Mouse (Mus musculus): ENCODE measurements around the gene Tspan3.

The Tspan3 gene

GRCm38 (mm10) chr9:56165377-56165776 lies at the start of gene Tspan3:
Gene Tspan3, minus strand, starts transcription at chr9:56165477.
- DNase-seq (ENCODE audit: low spot score in 2 of 2): no peak

- peak; percentile 78 to 84 for DNase-seq (ENCODE audit: low spot score in 2 of 2)
These were observed 48.4 kb upstream of the Tspan3 start for GRCm38 (mm10) chr9:56213451-56214291.

GRCm38 (mm10) chr9:56208817-56209216 lies 43.5 kb upstream of the Tspan3 start:
- DNase-seq (ENCODE audit: low spot score in 2 of 2): no peak

GRCm38 (mm10) chr9:56207516-56207915 lies 42.2 kb upstream of the Tspan3 start:
- no peak for DNase-seq (ENCODE audit: low spot score in 2 of 2)

- no peak for DNase-seq (ENCODE audit: low spot score in 2 of 2)
These were observed 41.8 kb upstream of the Tspan3 start for GRCm38 (mm10) chr9:56207083-56207482.

- no peak for DNase-seq (ENCODE audit: low spot score in 2 of 2)
These were observed 40.1 kb upstream of the Tspan3 start for GRCm38 (mm10) chr9:56205336-56205735.

- DNase-seq (ENCODE audit: low spot score in 2 of 2): no peak
These were observed 39.0 kb upstream of the Tspan3 start for GRCm38 (mm10) chr9:56204316-56204715.

GRCm38 (mm10) chr9:56200645-56201314 lies 35.5 kb upstream of the Tspan3 start:
- DNase-seq (ENCODE audit: low spot score in 2 of 2): peak; percentile 87 to 92

- no peak for DNase-seq (ENCODE audit: low spot score in 2 of 2)
These were observed 34.9 kb upstream of the Tspan3 start for GRCm38 (mm10) chr9:56200200-56200599.

GRCm38 (mm10) chr9:56196921-56197320 lies 31.6 kb upstream of the Tspan3 start:
- DNase-seq (ENCODE audit: low spot score in 2 of 2): no peak

- no peak for DNase-seq (ENCODE audit: low spot score in 2 of 2)
These were observed 29.9 kb upstream of the Tspan3 start for GRCm38 (mm10) chr9:56195193-56195592.

- no peak for DNase-seq (ENCODE audit: low spot score in 2 of 2)
These were observed 26.5 kb upstream of the Tspan3 start for GRCm38 (mm10) chr9:56191498-56192455.

GRCm38 (mm10) chr9:56180118-56180781 lies 15.0 kb upstream of the Tspan3 start:
- no peak for DNase-seq (ENCODE audit: low spot score in 2 of 2)

- no peak for DNase-seq (ENCODE audit: low spot score in 2 of 2)
These were observed 14.3 kb upstream of the Tspan3 start for GRCm38 (mm10) chr9:56179416-56180117.

GRCm38 (mm10) chr9:56177354-56177753 lies 12.1 kb upstream of the Tspan3 start:
- no peak for DNase-seq (ENCODE audit: low spot score in 2 of 2)

- DNase-seq (ENCODE audit: low spot score in 2 of 2): no peak
These were observed 10.0 kb upstream of the Tspan3 start for GRCm38 (mm10) chr9:56175316-56175715.

- no peak for DNase-seq (ENCODE audit: low spot score in 2 of 2)
These were observed 2.4 kb upstream of the Tspan3 start for GRCm38 (mm10) chr9:56167690-56168089.

- DNase-seq (ENCODE audit: low spot score in 2 of 2): no peak
These were observed 884 bp upstream of the Tspan3 start for GRCm38 (mm10) chr9:56166161-56166560.

- DNase-seq (ENCODE audit: low spot score in 2 of 2): peak; percentile 92 to 93
These were observed 4.7 kb downstream of the Tspan3 start for GRCm38 (mm10) chr9:56160341-56161141.

GRCm38 (mm10) chr9:56159456-56159855 lies 5.8 kb downstream of the Tspan3 start:
- no peak for DNase-seq (ENCODE audit: low spot score in 2 of 2)
